Mouse (Mus musculus) ovary, adult 18-20 months (tissue): ENCODE measurements at regions not wholly inside any gene's neighbourhood (a gene's known extent, or its start where the extent isn't known, plus 50 kb on each side); places are given as distances from the start of the nearest gene placed in this dataset.

Experiments used
- DNase-seq: peaks from one replicate; pipeline ENCODE4 v3.0.0; 2022; ENCODE audit warnings: low spot score, mixed read lengths

GRCm38 (mm10) chr4:127416906-127417305, 58.9 kb upstream of the Gjb5 start:
- DNase-seq = peak; percentile 4

- no peak for DNase-seq
These were observed 56.3 kb upstream of the Gjb5 start for GRCm38 (mm10) chr4:127413997-127414964.
